Mouse (Mus musculus) C2C12 (cell line): ENCODE measurements at regions not wholly inside any gene's neighbourhood (a gene's known extent, or its start where the extent isn't known, plus 50 kb on each side); places are given as distances from the start of the nearest gene placed in this dataset.

ENCODE experiments used
- H3K27me3 ChIP-seq: one replicate; pipeline ENCODE4 v1.6.1; 2011; ENCODE audit not compliant: control insufficient read depth, insufficient read depth, insufficient read length
- H3K36me3 ChIP-seq: one replicate; pipeline ENCODE4 v1.6.1; 2011; ENCODE audit not compliant: control insufficient read depth, insufficient read depth
- H3K4me3 ChIP-seq: one replicate; pipeline ENCODE4 v1.5.1; 2011; ENCODE audit warnings: mild to moderate bottlenecking, control low read depth; ENCODE audit not compliant: poor library complexity, insufficient read depth, severe bottlenecking
- H3K79me2 ChIP-seq: one replicate; pipeline ENCODE4 v1.6.1; 2011; ENCODE audit not compliant: control insufficient read depth, insufficient read depth
- H3K79me3 ChIP-seq: one replicate; pipeline ENCODE4 v1.6.1; 2011; ENCODE audit warnings: low read depth, control low read depth
- H3ac ChIP-seq: one replicate; pipeline ENCODE3; 2011; ENCODE audit warnings: low read depth; ENCODE audit not compliant: control insufficient read depth, insufficient read length
- CEBPB ChIP-seq: IDR thresholded peaks from one replicate; pipeline ENCODE4 v1.6.1; 2011; ENCODE audit warnings: low read depth, mild to moderate bottlenecking, control low read depth, moderate library complexity
- CTCF ChIP-seq: IDR thresholded peaks from one replicate; pipeline ENCODE4 v1.5.1; 2011; ENCODE audit not compliant: control insufficient read depth, insufficient read depth, insufficient read length
- FOSL1 ChIP-seq: IDR thresholded peaks from one replicate; pipeline ENCODE4 v1.8.0; 2011; ENCODE audit warnings: mild to moderate bottlenecking, low read length; ENCODE audit not compliant: poor library complexity, insufficient read depth, severe bottlenecking
- MAX ChIP-seq: IDR thresholded peaks from one replicate; pipeline ENCODE4 v1.6.1; 2011; ENCODE audit warnings: mild to moderate bottlenecking, control low read depth
- MYOD1 ChIP-seq: IDR thresholded peaks from one replicate; pipeline ENCODE4 v1.6.1; 2011; ENCODE audit warnings: low read depth; ENCODE audit not compliant: control insufficient read depth, insufficient read length
- MYOG ChIP-seq: IDR thresholded peaks from one replicate; pipeline ENCODE4 v1.6.1; 2011; ENCODE audit not compliant: control insufficient read depth, insufficient read length; ENCODE audit errors: extremely low read depth
- USF1 ChIP-seq: IDR thresholded peaks from one replicate; pipeline ENCODE4 v1.6.1; 2011; ENCODE audit warnings: low read depth, mild to moderate bottlenecking, control low read depth, moderate library complexity

DNA sequence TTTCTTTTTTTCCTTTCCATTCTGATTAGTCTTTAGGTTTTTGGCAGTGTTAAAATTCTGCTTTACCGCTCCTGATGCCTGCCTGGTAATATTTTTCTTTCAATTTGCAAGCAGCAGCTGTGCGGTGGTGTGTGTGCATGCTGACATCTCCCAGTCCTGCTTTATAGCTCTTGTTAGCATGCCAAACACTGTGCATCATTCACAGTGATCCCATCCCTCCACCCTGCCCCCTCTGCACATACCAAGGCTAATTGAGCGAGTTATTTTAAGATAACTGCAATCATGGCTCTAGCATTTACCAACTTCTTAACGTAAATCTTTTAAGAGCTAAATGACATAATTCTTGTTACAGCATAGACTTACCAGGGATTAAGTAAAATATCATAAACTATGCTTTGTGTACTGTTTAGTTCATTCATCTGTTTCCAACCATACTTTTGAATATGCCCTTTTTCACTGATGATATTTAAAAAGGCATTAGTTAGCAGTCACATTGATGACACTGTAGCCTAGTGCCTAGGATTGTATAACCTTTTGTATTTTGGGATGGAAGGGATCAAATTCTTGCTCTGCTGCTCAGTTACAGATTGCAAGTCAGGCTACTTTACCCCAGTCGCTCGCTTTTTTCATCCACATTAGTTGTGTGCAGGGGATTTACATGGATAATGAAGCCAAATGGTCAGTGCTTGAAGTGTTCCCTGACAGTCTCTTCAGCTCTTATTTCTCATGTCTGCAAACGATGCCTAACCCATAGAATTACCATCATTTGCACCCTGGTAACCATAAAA lies 487.0 kb downstream of the Lmo7 start:
- H3K27me3 ChIP-seq: no peaks in the 10 kb centered on the region
- no peak overlapping the region for H3K4me3 ChIP-seq
- no peaks in the 10 kb centered on the region for H3K79me2 ChIP-seq
- H3K79me3 ChIP-seq: no peaks in the 10 kb centered on the region
- TF ChIP-seq USF1 (no peak), CEBPB (no peak), MYOD1 (no peak), FOSL1 (no peak), MAX (no peak), MYOG (no peak), CTCF (no peak)
- H3K36me3 ChIP-seq: no peaks in the 10 kb centered on the region
- H3ac ChIP-seq: no peak overlapping the region

DNA sequence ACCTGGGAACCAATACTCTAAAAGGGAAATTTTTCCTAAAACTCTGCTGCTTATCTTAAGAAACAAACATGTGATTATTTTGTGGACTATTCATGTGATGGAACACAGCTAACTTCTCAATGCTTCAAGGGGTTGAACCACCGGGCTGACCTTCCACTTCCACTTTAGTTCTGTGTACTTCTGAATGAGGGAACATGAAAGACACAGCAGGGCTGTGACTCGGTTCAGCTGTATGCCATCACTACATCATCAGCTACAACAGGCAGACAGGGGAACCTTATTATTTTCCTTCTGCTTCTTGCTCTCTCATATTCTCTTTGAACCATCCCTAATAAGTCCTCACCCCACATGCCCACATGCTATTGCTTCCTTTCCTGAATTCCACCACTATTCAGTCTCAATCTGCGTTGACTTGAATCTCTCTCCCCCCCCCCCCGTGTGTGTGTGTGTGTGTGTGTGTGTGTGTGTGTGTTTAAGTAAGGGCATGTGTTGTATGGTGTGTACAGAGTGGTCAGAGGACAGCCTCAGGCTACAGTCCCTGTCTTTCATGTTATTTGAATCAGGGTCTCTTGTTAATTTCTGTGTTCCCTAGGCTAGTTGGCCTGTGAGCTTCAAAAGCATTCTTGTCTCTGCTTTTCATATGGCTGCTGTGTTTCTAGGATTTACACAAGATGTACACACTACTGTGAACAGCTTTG lies 485.7 kb downstream of the Lmo7 start:
- H3ac ChIP-seq: no peak overlapping the region
- H3K79me2 ChIP-seq: no peaks in the 10 kb centered on the region
- no peak overlapping the region for H3K4me3 ChIP-seq
- no peaks in the 10 kb centered on the region for H3K27me3 ChIP-seq
- no peak for TF ChIP-seq MYOD1
- TF ChIP-seq MAX: no peak
- no peak for TF ChIP-seq USF1
- no peak for TF ChIP-seq MYOG
- no peak for TF ChIP-seq CEBPB
- TF ChIP-seq FOSL1: no peak
- no peak for TF ChIP-seq CTCF
- no peaks in the 10 kb centered on the region for H3K36me3 ChIP-seq
- H3K79me3 ChIP-seq: no peaks in the 10 kb centered on the region

DNA sequence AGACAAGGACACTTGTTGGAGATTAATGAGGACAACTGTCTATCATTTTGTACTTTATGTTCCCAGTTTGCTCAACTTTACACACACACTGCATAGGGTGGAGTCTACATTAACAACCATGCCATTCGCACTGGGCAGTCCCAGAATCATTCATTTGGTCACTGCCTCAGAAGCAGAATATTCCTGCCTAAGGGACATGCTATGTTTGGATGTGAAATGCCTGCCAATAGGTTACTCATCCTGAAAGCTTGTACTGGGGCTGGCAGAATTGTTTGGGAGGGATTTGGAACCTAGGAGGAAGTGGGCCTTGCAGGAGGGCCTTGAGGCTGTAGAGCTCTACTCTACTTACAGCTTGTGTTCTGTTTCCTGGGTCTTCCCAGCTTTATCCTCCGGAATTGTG lies 482.3 kb downstream of the Lmo7 start:
- no peaks in the 10 kb centered on the region for H3K79me3 ChIP-seq
- H3ac ChIP-seq: no peak overlapping the region
- no peaks in the 10 kb centered on the region for H3K79me2 ChIP-seq
- H3K4me3 ChIP-seq: no peak overlapping the region
- no peaks in the 10 kb centered on the region for H3K27me3 ChIP-seq
- H3K36me3 ChIP-seq: no peaks in the 10 kb centered on the region
- no peak for TF ChIP-seq USF1
- no peak for TF ChIP-seq MYOG
- no peak for TF ChIP-seq MAX
- TF ChIP-seq FOSL1: no peak
- TF ChIP-seq CEBPB: no peak
- TF ChIP-seq MYOD1: no peak
- TF ChIP-seq CTCF: no peak

DNA sequence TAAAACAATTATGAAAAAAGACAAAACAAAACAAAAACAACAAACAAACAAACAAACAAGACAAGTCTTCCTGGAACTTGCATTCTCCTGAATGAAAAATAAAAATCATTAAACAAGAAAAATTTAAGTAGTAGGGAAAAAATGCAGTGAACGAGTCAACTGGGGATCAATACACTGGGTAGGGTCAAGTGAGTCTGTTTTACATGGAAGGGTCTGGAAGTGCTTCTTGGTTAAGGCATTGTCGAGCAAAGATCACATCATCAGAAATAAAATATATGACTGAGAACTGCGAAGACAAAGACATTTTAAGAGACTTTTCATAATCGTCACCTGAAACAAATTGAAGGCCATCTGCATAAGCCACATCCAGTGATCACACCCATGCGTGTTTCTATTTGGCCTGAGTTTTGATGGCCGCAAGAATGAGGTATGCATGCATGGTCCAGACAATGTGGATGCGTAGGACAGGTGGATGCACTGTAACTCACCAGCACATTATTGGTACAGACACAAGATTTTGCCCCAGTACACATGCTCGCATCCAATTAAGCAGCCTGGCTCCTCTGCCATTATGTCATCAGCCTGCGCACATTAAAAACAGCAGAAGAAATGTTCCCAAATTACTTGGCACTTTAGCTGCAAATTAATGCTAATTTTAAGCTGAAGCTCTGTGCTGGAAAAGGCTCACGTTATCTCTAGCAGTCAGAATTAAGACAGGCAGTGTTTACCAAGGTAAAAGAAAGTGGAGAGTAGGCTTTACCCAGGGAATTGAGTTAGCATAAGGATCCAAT lies 475.3 kb downstream of the Lmo7 start:
- Histone ChIP-seq H3K27me3 (no peaks in the 10 kb centered on the region), H3K4me3 (no peak overlapping the region), H3K79me3 (no peaks in the 10 kb centered on the region), H3K36me3 (no peaks in the 10 kb centered on the region), H3ac (no peak overlapping the region), H3K79me2 (no peaks in the 10 kb centered on the region)
- no peak for TF ChIP-seq CEBPB
- no peak for TF ChIP-seq MYOD1
- no peak for TF ChIP-seq MYOG
- TF ChIP-seq FOSL1: no peak
- TF ChIP-seq MAX: no peak
- no peak for TF ChIP-seq CTCF

DNA sequence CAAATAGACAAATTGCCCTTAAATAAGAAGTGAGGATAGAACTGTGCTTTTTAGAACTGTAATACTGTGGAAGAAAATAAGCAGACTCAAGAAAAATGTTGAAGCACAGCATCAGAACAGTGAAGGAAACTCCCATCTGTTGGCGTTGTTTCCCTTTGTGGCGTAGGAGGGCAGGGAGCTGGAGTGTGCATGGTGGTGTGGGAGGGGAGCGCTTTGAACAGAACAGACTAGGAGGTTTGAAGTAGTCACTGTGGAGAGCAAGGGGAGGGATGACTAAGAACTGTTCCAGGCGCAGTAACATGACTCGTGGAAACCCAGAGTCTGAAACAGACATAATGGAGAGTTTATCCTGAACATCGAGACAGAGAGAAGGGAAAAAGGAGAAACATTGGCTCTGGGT lies 469.7 kb downstream of the Lmo7 start:
- no peaks in the 10 kb centered on the region for H3K27me3 ChIP-seq
- H3K36me3 ChIP-seq: no peaks in the 10 kb centered on the region
- H3K79me2 ChIP-seq: no peaks in the 10 kb centered on the region
- no peaks in the 10 kb centered on the region for H3K79me3 ChIP-seq
- no peak overlapping the region for H3K4me3 ChIP-seq
- no peak overlapping the region for H3ac ChIP-seq
- TF ChIP-seq MYOG: no peak
- no peak for TF ChIP-seq CEBPB
- TF ChIP-seq FOSL1: no peak
- no peak for TF ChIP-seq USF1
- TF ChIP-seq CTCF: no peak
- no peak for TF ChIP-seq MAX
- no peak for TF ChIP-seq MYOD1
